11 mouse cellular contexts compared by ENCODE assay signal in the genomic region with DNA sequence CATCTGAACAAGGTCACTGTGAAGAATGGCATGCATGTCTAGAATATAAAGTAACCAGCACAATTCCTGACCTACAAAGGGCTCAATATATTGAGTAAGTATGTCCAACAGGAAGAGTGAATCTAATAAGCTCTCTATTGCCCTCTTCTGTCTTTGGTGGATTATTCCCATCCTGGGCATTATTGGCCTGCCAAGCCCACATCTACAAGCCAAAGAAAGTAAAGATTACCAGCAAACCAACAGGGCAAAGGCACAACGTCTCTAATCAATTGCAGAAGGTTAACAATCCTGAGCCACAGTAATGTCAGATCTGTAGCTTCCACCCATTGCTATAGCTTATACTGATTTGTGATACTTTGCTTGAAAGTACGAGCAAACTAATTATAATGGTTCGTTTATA. TPM values are rescaled to one million over a fixed set of nuclear protein-coding genes. Genes with fewer than 3 reads are reported as not detected.
DNase-seq lines count a peak whose midpoint lies in the region; ATAC-seq and TF ChIP-seq lines count a peak whose summit lies in the region.
"Had no signal": no experiment of that assay in that cellular context is flagged by ENCODE, and none has a peak within 500 bp of the region (broad histone marks: within the 10 kb centered on the region; RNA-seq: fewer than 3 reads in every experiment).

No protein-coding gene starts in this region.

- H3K9ac ChIP-seq in heart, embryonic 15.5 days, result no peak overlapping the region
- H3K9ac ChIP-seq in liver, embryonic 11.5 days (ENCODE audit: low read depth, low read length), result no peak overlapping the region
- H3K9ac ChIP-seq in midbrain, embryonic 13.5 days (replicated peaks), result no peak overlapping the region
- H3K9ac ChIP-seq: forebrain, embryonic 13.5 days; intestine, embryonic 15.5 days; lung, embryonic 15.5 days had no signal

- 73% methylated on average over 3 of the region's 3 CpGs for WGBS in heart, embryonic 15.5 days
- whole genome bisulfite sequencing in spleen, adult 2 months, result 31% methylated on average over 3 of the region's 3 CpGs
- 66% methylated on average over 3 of the region's 3 CpGs for WGBS in liver, embryonic 11.5 days
- WGBS in midbrain, embryonic 13.5 days, result 83% methylated on average over 3 of the region's 3 CpGs

- H3K27me3 ChIP-seq in heart, embryonic 15.5 days, result no peaks in the 10 kb centered on the region
- H3K27me3 ChIP-seq in spleen, adult 2 months (ENCODE audit: control insufficient read depth, insufficient read depth, low read length), result no peaks in the 10 kb centered on the region
- H3K27me3 ChIP-seq in liver, embryonic 11.5 days (replicated peaks; ENCODE audit: control insufficient read depth, insufficient read depth, low read length), result no peaks in the 10 kb centered on the region
- H3K27me3 ChIP-seq in midbrain, embryonic 13.5 days, result no peaks in the 10 kb centered on the region
- H3K27me3 ChIP-seq: forebrain, embryonic 13.5 days; intestine, embryonic 15.5 days; lung, embryonic 15.5 days had no signal

- no peak overlapping the region for H3K4me3 ChIP-seq in heart, embryonic 15.5 days
- peak overlapping the region; percentile 16 for H3K4me3 ChIP-seq in spleen, adult 2 months (ENCODE audit: extremely low read depth, insufficient read depth, insufficient read length)
- no peak overlapping the region for H3K4me3 ChIP-seq in liver, embryonic 11.5 days (ENCODE audit: low read depth, low read length)
- H3K4me3 ChIP-seq in midbrain, embryonic 13.5 days (replicated peaks), result no peak overlapping the region
- H3K4me3 ChIP-seq: forebrain, embryonic 13.5 days; intestine, embryonic 15.5 days; lung, embryonic 15.5 days had no signal

- no peak for ATAC-seq in heart, embryonic 15.5 days (replicated peaks; ENCODE audit: insufficient number of reproducible peaks, insufficient read depth, low FRiP score, low read depth)
- no peak for ATAC-seq in liver, embryonic 11.5 days (replicated peaks; ENCODE audit: low FRiP score)
- ATAC-seq in midbrain, embryonic 13.5 days, result no peak
- ATAC-seq: forebrain, embryonic 13.5 days; intestine, embryonic 15.5 days had no signal

- peaks cover 68% of the 10 kb centered on the region for H3K4me1 ChIP-seq in heart, embryonic 15.5 days (replicated peaks)
- H3K4me1 ChIP-seq in spleen, adult 2 months (ENCODE audit: control insufficient read depth, insufficient read depth, insufficient read length), result peaks cover 19% of the 10 kb centered on the region
- H3K4me1 ChIP-seq in liver, embryonic 11.5 days (replicated peaks; ENCODE audit: control insufficient read depth, insufficient read depth, low read length), result peaks cover 55% of the 10 kb centered on the region
- H3K4me1 ChIP-seq in midbrain, embryonic 13.5 days (replicated peaks), result peaks cover 49% of the 10 kb centered on the region

- 0 out of 2 replicates have a peak overlapping the region, but pooled peaks have one; percentile 24 for H3K27ac ChIP-seq in heart, embryonic 15.5 days
- peak overlapping the region; percentile 91 for H3K27ac ChIP-seq in spleen, adult 2 months (ENCODE audit: insufficient read depth, low read length)
- H3K27ac ChIP-seq in liver, embryonic 11.5 days (ENCODE audit: low read depth, low read length), result peak overlapping the region; percentile 98; the same call in 1 of the 2 replicates
- no peak overlapping the region for H3K27ac ChIP-seq in midbrain, embryonic 13.5 days
- H3K27ac ChIP-seq: forebrain, embryonic 13.5 days had no signal

- H3K4me2 ChIP-seq in heart, embryonic 15.5 days, result no peak overlapping the region; the same call in 1 of the 2 replicates
- peak overlapping the region; percentile 79 for H3K4me2 ChIP-seq in liver, embryonic 11.5 days
- H3K4me2 ChIP-seq in midbrain, embryonic 13.5 days (replicated peaks), result no peak overlapping the region
- H3K4me2 ChIP-seq: forebrain, embryonic 13.5 days had no signal

- intact Hi-C loops in heart, postnatal 25 days (cut with DNase I), result no loop called here

- no peak for TF ChIP-seq POLR2A in spleen, adult 2 months (IDR thresholded peaks at IDR 0.05; ENCODE audit: low read depth, low read length)

- no peak for DNase-seq in heart, postnatal 25 days (ENCODE audit: low spot score)
- DNase-seq in spleen, adult 2 months (ENCODE audit: low read depth in 1 of 2, low spot score in 2 of 2), result no peak
- DNase-seq in spleen, adult 12 weeks (ENCODE audit: low spot score), result no peak
- no peak for DNase-seq in liver, embryonic 11.5 days (ENCODE audit: low spot score)
- no peak for DNase-seq in thymus, postnatal 10 days (ENCODE audit: low spot score in 2 of 2)
- DNase-seq: gastrocnemius, postnatal 25 days had no signal

- peaks cover 8% of the 10 kb centered on the region for H3K36me3 ChIP-seq in heart, embryonic 15.5 days
- H3K36me3 ChIP-seq in spleen, adult 2 months (ENCODE audit: control insufficient read depth, insufficient read depth, low read length), result peaks cover 42% of the 10 kb centered on the region
- H3K36me3 ChIP-seq in liver, embryonic 11.5 days (ENCODE audit: control insufficient read depth, insufficient read depth, low read length), result peaks cover 23% of the 10 kb centered on the region
- peaks cover 6% of the 10 kb centered on the region; the same call in 1 of the 2 replicates for H3K36me3 ChIP-seq in midbrain, embryonic 13.5 days
- H3K36me3 ChIP-seq: intestine, embryonic 15.5 days had no signal

- no peaks in the 10 kb centered on the region for H3K9me3 ChIP-seq in heart, embryonic 15.5 days (replicated peaks)
- no peaks in the 10 kb centered on the region for H3K9me3 ChIP-seq in liver, embryonic 11.5 days (ENCODE audit: control insufficient read depth, low read length)
- no peaks in the 10 kb centered on the region for H3K9me3 ChIP-seq in midbrain, embryonic 13.5 days
- H3K9me3 ChIP-seq: forebrain, embryonic 13.5 days; intestine, embryonic 15.5 days; lung, embryonic 15.5 days had no signal

- no peak for TF ChIP-seq CTCF in spleen, adult 2 months (IDR thresholded peaks at IDR 0.05; ENCODE audit: extremely low read depth, insufficient read depth, insufficient read length, insufficient replicate concordance)

RNA-seq across cellular contexts. Expression of a gene that starts 4.4 kb away (rescaled TPM):
- polyA plus RNA-seq in heart, embryonic 15.5 days (2015; fragmentation: Nextera tagmentation; extraction: Ambion mirVana), result 54.8 and 57.1 TPM in 2 replicates
- total RNA-seq in heart, postnatal 25 days (2021), result 100 to 1,000 TPM; 291 to 357 TPM
- 400 and 443 TPM in 2 replicates for polyA plus RNA-seq in spleen, adult 2 months (2012; rRNA removed)
- 116 TPM in 2 replicates for polyA plus RNA-seq in liver, embryonic 11.5 days (2014; fragmentation: Nextera tagmentation; extraction: Ambion mirVana)
- 30.5 and 31.7 TPM in 2 replicates for polyA plus RNA-seq in midbrain, embryonic 13.5 days (2015; fragmentation: Nextera tagmentation; extraction: Ambion mirVana)

RNA-seq across cellular contexts. Expression of a gene that starts 17.7 kb away (rescaled TPM):
- 289 and 356 TPM in 2 replicates for polyA plus RNA-seq in heart, embryonic 15.5 days (2015; fragmentation: Nextera tagmentation; extraction: Ambion mirVana)
- 100 to 1,000 TPM; 211 to 235 TPM for total RNA-seq in heart, postnatal 25 days (2021)
- polyA plus RNA-seq in spleen, adult 2 months (2012; rRNA removed), result 138 and 179 TPM in 2 replicates
- 178 and 186 TPM in 2 replicates for polyA plus RNA-seq in liver, embryonic 11.5 days (2014; fragmentation: Nextera tagmentation; extraction: Ambion mirVana)
- 124 and 126 TPM in 2 replicates for polyA plus RNA-seq in midbrain, embryonic 13.5 days (2015; fragmentation: Nextera tagmentation; extraction: Ambion mirVana)

RNA-seq across cellular contexts. Expression of a gene that starts 38.4 kb away (rescaled TPM):
- 15.2 and 21.2 TPM in 2 replicates for polyA plus RNA-seq in heart, embryonic 15.5 days (2015; fragmentation: Nextera tagmentation; extraction: Ambion mirVana)
- 1 to 10 TPM; 7.9 to 9.7 TPM for total RNA-seq in heart, postnatal 25 days (2021)
- polyA plus RNA-seq in spleen, adult 2 months (2012; rRNA removed), result 57.9 and 67.7 TPM in 2 replicates
- polyA plus RNA-seq in liver, embryonic 11.5 days (2014; fragmentation: Nextera tagmentation; extraction: Ambion mirVana), result 26.1 and 29.2 TPM in 2 replicates
- 50.2 and 50.7 TPM in 2 replicates for polyA plus RNA-seq in midbrain, embryonic 13.5 days (2015; fragmentation: Nextera tagmentation; extraction: Ambion mirVana)
